Mouse (Mus musculus) kidney, adult 2 months (tissue): ENCODE measurements at regions not wholly inside any gene's neighbourhood (a gene's known extent, or its start where the extent isn't known, plus 50 kb on each side); places are given as distances from the start of the nearest gene placed in this dataset.

Source experiments
- CTCF ChIP-seq: fragments of 200-500 bp; conservative IDR thresholded peaks from 2 replicates; pipeline ENCODE4 v1.5.1; 2011; ENCODE audit warnings: low read depth, mild to moderate bottlenecking, control low read depth, low read length, moderate library complexity, mixed read lengths; ENCODE audit not compliant: insufficient read depth, insufficient read length
- POLR2A ChIP-seq: fragments of 200-500 bp; IDR thresholded peaks from one replicate; pipeline ENCODE4 v1.6.1; 2011; ENCODE audit warnings: low read depth, low read length, control low read depth

- TF ChIP-seq CTCF (no peak), POLR2A (no peak)
Measured at GRCm38 (mm10) chr10:6011541-6011940, 89.3 kb upstream of the Rgs17 start.
